In the genomic region with DNA sequence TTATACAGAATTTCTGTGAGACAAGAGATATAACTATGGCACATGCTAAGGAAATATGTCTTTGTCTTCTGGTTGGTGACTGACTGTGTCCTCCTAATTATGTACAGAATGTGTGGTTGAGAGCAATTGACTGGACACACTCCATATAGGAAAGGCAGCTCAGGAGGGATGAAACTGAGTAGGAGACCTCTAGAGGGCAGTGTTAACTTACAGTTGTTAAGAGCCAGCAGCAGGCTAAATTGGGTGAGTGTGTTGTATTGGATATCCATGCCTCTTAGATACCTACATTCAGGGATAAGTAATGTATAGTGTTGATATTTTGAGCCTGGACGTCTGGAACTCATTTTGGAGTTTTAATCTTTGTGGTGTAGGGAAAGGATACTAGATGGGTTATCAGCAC, we compare ENCODE assay signal across 8 mouse cellular contexts.
DNase-seq lines count a peak whose midpoint lies in the region; ATAC-seq and TF ChIP-seq lines count a peak whose summit lies in the region.

No protein-coding gene starts in this region.

- H3K27me3 ChIP-seq in CH12.LX (replicated peaks), result no peaks in the 10 kb centered on the region
- no peaks in the 10 kb centered on the region for H3K27me3 ChIP-seq in hindbrain, embryonic 10.5 days (ENCODE audit: insufficient read depth, poor library complexity, severe bottlenecking)
- H3K27me3 ChIP-seq in midbrain, embryonic 14.5 days (ENCODE audit: control insufficient read depth, insufficient read depth, low read length), result no peaks in the 10 kb centered on the region

- no peaks in the 10 kb centered on the region for H3K9me3 ChIP-seq in CH12.LX (replicated peaks; ENCODE audit: low read length)
- H3K9me3 ChIP-seq in hindbrain, embryonic 10.5 days, result no peaks in the 10 kb centered on the region
- H3K9me3 ChIP-seq in midbrain, embryonic 14.5 days (ENCODE audit: control insufficient read depth, low read length), result no peaks in the 10 kb centered on the region

- no peak overlapping the region for H3K9ac ChIP-seq in CH12.LX (ENCODE audit: insufficient read depth, low read depth)
- no peak overlapping the region for H3K9ac ChIP-seq in midbrain, embryonic 14.5 days (replicated peaks; ENCODE audit: low read length)

- H3K4me1 ChIP-seq in CH12.LX (ENCODE audit: control insufficient read depth in 1 of 2, insufficient read depth in 2 of 2), result peaks cover 2 to 4% of the 10 kb centered on the region in 2 experiments; a peak in 1 of 4 replicates
- no peaks in the 10 kb centered on the region for H3K4me1 ChIP-seq in hindbrain, embryonic 10.5 days (replicated peaks)
- no peaks in the 10 kb centered on the region for H3K4me1 ChIP-seq in midbrain, embryonic 14.5 days (ENCODE audit: control insufficient read depth, insufficient read depth, low read length)

- no peak for TF ChIP-seq POLR2A in CH12.LX (IDR thresholded peaks at IDR 0.05; ENCODE audit: low read depth, low read length)

- H3K4me3 ChIP-seq in CH12.LX (replicated peaks in 1 of 3; ENCODE audit: low read depth in 2 of 3, low read length in 2 of 3, poor library complexity in 1 of 3), result no peak overlapping the region
- no peak overlapping the region for H3K4me3 ChIP-seq in hindbrain, embryonic 10.5 days
- H3K4me3 ChIP-seq in midbrain, embryonic 14.5 days (replicated peaks; ENCODE audit: low read depth, low read length), result no peak overlapping the region

- no peak overlapping the region for H3K4me2 ChIP-seq in CH12.LX (ENCODE audit: insufficient read depth, low read depth, poor library complexity, severe bottlenecking)
- no peak overlapping the region for H3K4me2 ChIP-seq in midbrain, embryonic 14.5 days (ENCODE audit: low read length)

- H3K36me3 ChIP-seq in CH12.LX (replicated peaks in 1 of 2; ENCODE audit: control insufficient read depth in 1 of 2, insufficient read depth in 1 of 2, low read length in 1 of 2), result no peaks in the 10 kb centered on the region
- H3K36me3 ChIP-seq in hindbrain, embryonic 10.5 days, result no peaks in the 10 kb centered on the region
- H3K36me3 ChIP-seq in midbrain, embryonic 14.5 days (ENCODE audit: control insufficient read depth, insufficient read depth, low read length), result no peaks in the 10 kb centered on the region

- peak; percentile 32 to 74 for TF ChIP-seq CTCF in CH12.LX (conservative IDR thresholded peaks at IDR 0.05 in 1 of 2, IDR thresholded peaks at IDR 0.05 in 1 of 2; ENCODE audit: low read depth in 2 of 2, low read length in 2 of 2)

- no peak overlapping the region for H3K27ac ChIP-seq in CH12.LX (ENCODE audit: insufficient read depth, low read depth)
- no peak overlapping the region for H3K27ac ChIP-seq in hindbrain, embryonic 10.5 days
- H3K27ac ChIP-seq in midbrain, embryonic 14.5 days (replicated peaks; ENCODE audit: low read depth, low read length), result no peak overlapping the region

- DNase-seq in adrenal gland, adult 2 months, result peak; percentile 8
- DNase-seq in adrenal gland, postnatal 25 days, result no peak
- DNase-seq in CH12.LX (ENCODE audit: extremely low read depth), result peak; percentile 51
- DNase-seq in cerebellum, postnatal 36 days, result peak; percentile 3 to 49
- peak; percentile 7 for DNase-seq in hindbrain, embryonic 10.5 days (ENCODE audit: low spot score)
- peak; percentile 39 for DNase-seq in left cerebral cortex, adult 11 months (ENCODE audit: low spot score)
- peak; percentile 94 for DNase-seq in midbrain, embryonic 14.5 days
- no peak for DNase-seq in natural killer cell, adult 2 months (ENCODE audit: low spot score in 2 of 2)

- in situ Hi-C loops in CH12.LX (cut with MboI; ENCODE audit: low pct_ligation_motif_present, low pct_unique_long_range_greater_than_20kb, low sequenced_read_pairs), result loop anchor here (25.0 kb wide), 1 partner anchor 249 kb away; no protein-coding TSS in a partner anchor

- dilution Hi-C loops in CH12.LX (cut with MboI; ENCODE audit: extremely low pct_ligation_motif_present, extremely low pct_unique_long_range_greater_than_20kb, low sequenced_read_pairs), result no loop called here

- TF ChIP-seq EP300 in CH12.LX (IDR thresholded peaks at IDR 0.05; ENCODE audit: low read length), result no peak

- WGBS in hindbrain, embryonic 10.5 days, result 7% methylated on average over 1 of the region's 1 CpGs
- 8% methylated on average over 1 of the region's 1 CpGs for WGBS in midbrain, embryonic 14.5 days

- H3K79me2 ChIP-seq in CH12.LX (replicated peaks; ENCODE audit: control insufficient read depth, extremely low read depth, insufficient read depth, poor library complexity, severe bottlenecking), result no peaks in the 10 kb centered on the region

- ATAC-seq in midbrain, embryonic 14.5 days (ENCODE audit: low FRiP score, low TSS enrichment), result peak; percentile 80; the same call in 1 of the 2 replicates

- peak; percentile 84 for TF ChIP-seq RAD21 in CH12.LX (IDR thresholded peaks at IDR 0.05; ENCODE audit: low read depth, low read length)

TF ChIP-seq in CH12.LX, 34 proteins besides CTCF, POLR2A, EP300 and RAD21:
- TF ChIP-seq MAZ (IDR thresholded peaks at IDR 0.05; ENCODE audit: low read depth, low read length) (no peak), IRF4 (IDR thresholded peaks at IDR 0.05; ENCODE audit: low read depth, low read length) (0 out of 2 replicates have a peak, but pooled peaks have one; percentile 17), ELF1 (IDR thresholded peaks at IDR 0.05; ENCODE audit: low read depth, low read length) (no peak), SMC3 (IDR thresholded peaks at IDR 0.05; ENCODE audit: low read depth, low read length) (peak; percentile 57)
TF ChIP-seq in CH12.LX: peak in this region for 2.

Comparison
In these comparisons a context has a peak if more than half of its experiments do, and no peak if none do; other contexts are left out.
1. DNase-seq: peak in adrenal gland, adult 2 months (single experiment), CH12.LX (single experiment), cerebellum, postnatal 36 days (2 of 2), hindbrain, embryonic 10.5 days (single experiment), left cerebral cortex, adult 11 months (single experiment) and midbrain, embryonic 14.5 days (single experiment); none in adrenal gland, postnatal 25 days (single experiment) and natural killer cell, adult 2 months (0 of 2).